8 mouse cellular contexts compared by ENCODE assay signal in genomic region chr13:22042568-22043502, GRCm38 (mm10). TPM values are rescaled to one million over a fixed set of nuclear protein-coding genes. Genes with fewer than 3 reads are reported as not detected.
A peak's percentile ranks its signal among the peaks of the same experiment; 100 is the strongest.
DNase-seq lines count a peak whose midpoint lies in the region; ATAC-seq and TF ChIP-seq lines count a peak whose summit lies in the region.
"Not testable (repeated sequence)": the region's sequence is repeated elsewhere in the genome, so short reads cannot be mapped to it uniquely, and the experiment has no call there.

Gene Hist1h2ag, minus strand, starts transcription at chr13:22042944.
Gene Hist1h2bj, plus strand, starts transcription at chr13:22043214.

- H3K27me3 ChIP-seq in erythroblast, embryonic 14.5 days (ENCODE audit: control insufficient read depth); heart, embryonic 10.5 days (ENCODE audit: insufficient read depth, poor library complexity, severe bottlenecking); kidney, embryonic 14.5 days (ENCODE audit: control insufficient read depth, insufficient read depth, low read length); limb, embryonic 15.5 days; midbrain, postnatal 0 days (ENCODE audit: insufficient read depth, low read length): not testable (repeated sequence)

- TF ChIP-seq CTCF in midbrain, postnatal 0 days (IDR thresholded peaks at IDR 0.05), result not testable (repeated sequence)

- not testable (repeated sequence) for H3K36me3 ChIP-seq in erythroblast, embryonic 14.5 days (ENCODE audit: control insufficient read depth); heart, embryonic 10.5 days; kidney, embryonic 14.5 days (ENCODE audit: control insufficient read depth, insufficient read depth, low read length); limb, embryonic 15.5 days; midbrain, postnatal 0 days (ENCODE audit: insufficient read depth, low read length)

- H3K9me3 ChIP-seq in erythroblast, embryonic 14.5 days (ENCODE audit: control insufficient read depth, low read length); heart, embryonic 10.5 days; kidney, embryonic 14.5 days (ENCODE audit: control insufficient read depth, low read length); limb, embryonic 15.5 days; midbrain, postnatal 0 days (ENCODE audit: low read length): not testable (repeated sequence)

- H3K4me3 ChIP-seq in erythroblast, embryonic 14.5 days (replicated peaks), result peak within 1 kb of the TSS; percentile 78
- peak within 1 kb of the TSS; percentile 53 for H3K4me3 ChIP-seq in heart, embryonic 10.5 days
- H3K4me3 ChIP-seq in kidney, embryonic 14.5 days (ENCODE audit: low read length), result peak within 1 kb of the TSS; percentile 45
- peak within 1 kb of the TSS; percentile 40 for H3K4me3 ChIP-seq in limb, embryonic 15.5 days
- H3K4me3 ChIP-seq in midbrain, postnatal 0 days (ENCODE audit: low read depth, low read length), result peak within 1 kb of the TSS; percentile 38

- H3K27ac ChIP-seq in heart, embryonic 10.5 days, result peak within 1 kb of the TSS; percentile 87
- peak within 1 kb of the TSS; percentile 98 for H3K27ac ChIP-seq in kidney, embryonic 14.5 days (ENCODE audit: low read depth, low read length)
- peak within 1 kb of the TSS; percentile 93 for H3K27ac ChIP-seq in limb, embryonic 15.5 days
- not testable (repeated sequence) for H3K27ac ChIP-seq in midbrain, postnatal 0 days (ENCODE audit: low read depth, low read length)

- peak within 1 kb of the TSS; percentile 73 for H3K9ac ChIP-seq in kidney, embryonic 14.5 days (ENCODE audit: low read depth, low read length)
- H3K9ac ChIP-seq in limb, embryonic 15.5 days, result 0 out of 2 replicates have a peak within 1 kb of the TSS, but pooled peaks have one; percentile 32
- not testable (repeated sequence) for H3K9ac ChIP-seq in midbrain, postnatal 0 days (replicated peaks; ENCODE audit: low read length, poor library complexity, severe bottlenecking)

- peak; percentile 96 for DNase-seq in CD4-positive helper T cell, adult 2 months (ENCODE audit: low read depth, low spot score)
- DNase-seq in brain, embryonic 18.5 days (ENCODE audit: low read depth, low spot score), result peak; percentile 98
- peak; percentile 97 for DNase-seq in heart, embryonic 10.5 days (ENCODE audit: low spot score)
- DNase-seq in midbrain, postnatal 0 days (ENCODE audit: low spot score), result peak; percentile 100
- peak; percentile 84 to 90 for DNase-seq in spleen, postnatal 10 days (ENCODE audit: low spot score in 2 of 2)

- peaks cover 68% of the 10 kb centered on the region for H3K4me1 ChIP-seq in erythroblast, embryonic 14.5 days (ENCODE audit: control insufficient read depth)
- not testable (repeated sequence) for H3K4me1 ChIP-seq in heart, embryonic 10.5 days; midbrain, postnatal 0 days (ENCODE audit: insufficient read depth, low read length)
- peaks cover 12% of the 10 kb centered on the region for H3K4me1 ChIP-seq in kidney, embryonic 14.5 days (ENCODE audit: control insufficient read depth, insufficient read depth, low read length)
- peaks cover 23% of the 10 kb centered on the region for H3K4me1 ChIP-seq in limb, embryonic 15.5 days

- peak within 1 kb of the TSS; percentile 72 for H3K4me2 ChIP-seq in kidney, embryonic 14.5 days (replicated peaks; ENCODE audit: low read depth, low read length)
- H3K4me2 ChIP-seq in limb, embryonic 15.5 days, result peak within 1 kb of the TSS; percentile 63
- peak within 1 kb of the TSS; percentile 59 for H3K4me2 ChIP-seq in midbrain, postnatal 0 days (ENCODE audit: low read depth, low read length, poor library complexity, severe bottlenecking)

- under 1% methylated on average over 52 of the region's 80 CpGs for WGBS in heart, embryonic 10.5 days
- 0% methylated on average over 32 of the region's 80 CpGs for WGBS in kidney, embryonic 14.5 days
- under 1% methylated on average over 44 of the region's 80 CpGs for WGBS in limb, embryonic 15.5 days
- WGBS in midbrain, postnatal 0 days, result under 1% methylated on average over 36 of the region's 80 CpGs

- ATAC-seq in kidney, embryonic 14.5 days (ENCODE audit: low FRiP score, low TSS enrichment), result peak; percentile 93
- peak; percentile 90 for ATAC-seq in limb, embryonic 15.5 days (ENCODE audit: insufficient number of reproducible peaks, low FRiP score, low TSS enrichment, low read depth)
- ATAC-seq in midbrain, postnatal 0 days (ENCODE audit: low FRiP score), result peak; percentile 92

RNA-seq across cellular contexts. Expression of gene Hist1h2ag, which starts in this region (rescaled TPM):
- 9.1 and 21.8 TPM in 2 replicates for polyA plus RNA-seq in erythroblast, embryonic 14.5 days (2012)
- 18.7 and 42.5 TPM in 2 replicates for polyA plus RNA-seq in heart, embryonic 10.5 days (2016; fragmentation: Nextera tagmentation; extraction: Ambion mirVana)
- polyA plus RNA-seq in kidney, embryonic 14.5 days (2014; fragmentation: Nextera tagmentation; extraction: Ambion mirVana), result 81.2 and 125 TPM in 2 replicates
- polyA plus RNA-seq in limb, embryonic 15.5 days (2015; fragmentation: Nextera tagmentation; extraction: Ambion mirVana), result 32.9 and 36.9 TPM in 2 replicates
- 84.2 and 252 TPM in 2 replicates for total RNA-seq in midbrain, postnatal 0 days (2014; rRNA removed)
- 2.5 TPM in 1 of 2 replicates, not detected in the other for polyA plus RNA-seq in midbrain, postnatal 0 days (2015; fragmentation: Nextera tagmentation; extraction: Ambion mirVana)

RNA-seq across cellular contexts. Expression of gene Hist1h2bj, which starts in this region (rescaled TPM):
- 17.0 and 19.6 TPM in 2 replicates for polyA plus RNA-seq in erythroblast, embryonic 14.5 days (2012)
- 8.3 and 12.9 TPM in 2 replicates for polyA plus RNA-seq in heart, embryonic 10.5 days (2016; fragmentation: Nextera tagmentation; extraction: Ambion mirVana)
- polyA plus RNA-seq in kidney, embryonic 14.5 days (2014; fragmentation: Nextera tagmentation; extraction: Ambion mirVana), result 18.7 and 33.9 TPM in 2 replicates
- polyA plus RNA-seq in limb, embryonic 15.5 days (2015; fragmentation: Nextera tagmentation; extraction: Ambion mirVana), result 6.8 and 8.1 TPM in 2 replicates
- total RNA-seq in midbrain, postnatal 0 days (2014; rRNA removed), result 161 and 335 TPM in 2 replicates
- polyA plus RNA-seq in midbrain, postnatal 0 days (2015; fragmentation: Nextera tagmentation; extraction: Ambion mirVana), result 2.7 and 3.2 TPM in 2 replicates
